19 mouse cellular contexts compared by ENCODE assay signal in the genomic region with DNA sequence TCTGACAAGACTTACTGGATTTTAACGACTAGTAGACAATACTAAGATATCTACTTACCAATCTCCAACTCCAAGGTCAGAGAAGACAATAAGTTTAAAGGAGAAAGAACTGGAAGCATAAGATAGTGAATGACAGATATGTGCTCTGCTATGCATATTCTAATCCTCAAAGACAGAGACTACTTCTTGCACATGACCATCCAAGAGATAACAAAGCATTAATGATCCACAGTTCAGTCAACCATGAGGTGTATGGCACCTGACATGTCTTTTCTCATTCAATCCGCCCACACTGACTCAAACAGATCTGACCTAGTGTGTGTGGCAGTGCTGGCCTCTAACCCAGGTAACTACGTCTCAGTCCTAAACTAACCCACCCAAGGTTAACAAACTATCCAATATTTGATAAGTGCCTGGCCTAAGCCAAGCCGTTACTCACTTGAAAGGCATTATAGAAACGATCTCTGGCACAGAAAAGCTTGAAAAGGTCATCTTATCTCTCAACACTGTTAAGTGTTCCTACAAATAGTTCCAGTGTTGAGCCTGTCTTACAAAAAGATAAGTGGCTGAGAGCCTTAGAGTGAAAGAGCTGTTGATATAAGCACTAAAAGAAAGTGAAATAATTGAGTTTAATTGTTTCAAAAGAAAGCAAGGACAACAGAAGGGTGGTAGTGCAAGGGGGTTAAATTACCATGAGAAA. TPM values are rescaled to one million over a fixed set of nuclear protein-coding genes. Genes with fewer than 3 reads are reported as not detected.
DNase-seq lines count a peak whose midpoint lies in the region; ATAC-seq and TF ChIP-seq lines count a peak whose summit lies in the region.
"Had no signal": no experiment of that assay in that cellular context is flagged by ENCODE, and none has a peak within 500 bp of the region (broad histone marks: within the 10 kb centered on the region; RNA-seq: fewer than 3 reads in every experiment).

No protein-coding gene starts in this region.

- 20% methylated on average over 5 of the region's 5 CpGs for WGBS in heart, embryonic 14.5 days
- WGBS in liver, embryonic 15.5 days (ENCODE audit: insufficient replicate concordance), result 17% methylated on average over 5 of the region's 5 CpGs
- WGBS in kidney, embryonic 15.5 days, result 74% methylated on average over 5 of the region's 5 CpGs
- 85% methylated on average over 5 of the region's 5 CpGs for WGBS in forebrain, embryonic 16.5 days

- no peaks in the 10 kb centered on the region for H3K27me3 ChIP-seq in G1E (ENCODE audit: insufficient read depth, low read length)
- H3K27me3 ChIP-seq in heart, embryonic 14.5 days (ENCODE audit: control insufficient read depth, insufficient read depth, low read length), result no peaks in the 10 kb centered on the region
- no peaks in the 10 kb centered on the region for H3K27me3 ChIP-seq in liver, embryonic 15.5 days
- H3K27me3 ChIP-seq in kidney, embryonic 15.5 days, result no peaks in the 10 kb centered on the region
- H3K27me3 ChIP-seq in forebrain, embryonic 16.5 days (replicated peaks; ENCODE audit: control insufficient read depth, insufficient read depth, low read length), result no peaks in the 10 kb centered on the region
- H3K27me3 ChIP-seq: embryonic facial prominence, embryonic 15.5 days; hindbrain, embryonic 12.5 days; limb, embryonic 13.5 days had no signal

- H3K4me3 ChIP-seq in G1E (ENCODE audit: low read depth, low read length), result no peak overlapping the region; the same call in 1 of the 2 replicates
- no peak overlapping the region for H3K4me3 ChIP-seq in heart, embryonic 14.5 days (ENCODE audit: control insufficient read depth in 1 of 2, insufficient read depth in 1 of 2, low read depth in 1 of 2, low read length in 2 of 2)
- no peak overlapping the region for H3K4me3 ChIP-seq in liver, embryonic 15.5 days (replicated peaks)
- no peak overlapping the region for H3K4me3 ChIP-seq in kidney, embryonic 15.5 days (replicated peaks)
- H3K4me3 ChIP-seq in forebrain, embryonic 16.5 days (replicated peaks; ENCODE audit: low read length), result no peak overlapping the region
- H3K4me3 ChIP-seq: embryonic facial prominence, embryonic 15.5 days; hindbrain, embryonic 12.5 days; limb, embryonic 13.5 days had no signal

- no peaks in the 10 kb centered on the region for H3K9me3 ChIP-seq in G1E (replicated peaks)
- no peaks in the 10 kb centered on the region for H3K9me3 ChIP-seq in heart, embryonic 14.5 days (ENCODE audit: control insufficient read depth, low read length)
- no peaks in the 10 kb centered on the region for H3K9me3 ChIP-seq in liver, embryonic 15.5 days (replicated peaks)
- no peaks in the 10 kb centered on the region for H3K9me3 ChIP-seq in kidney, embryonic 15.5 days (replicated peaks)
- H3K9me3 ChIP-seq in forebrain, embryonic 16.5 days (ENCODE audit: control insufficient read depth, low read length), result no peaks in the 10 kb centered on the region
- H3K9me3 ChIP-seq: embryonic facial prominence, embryonic 15.5 days; hindbrain, embryonic 12.5 days; limb, embryonic 13.5 days had no signal

- peak; percentile 14 for DNase-seq in G1E (ENCODE audit: low spot score)
- DNase-seq in c-Kit-positive CD71-positive TER-119-positive erythroid progenitor cells, embryonic 14.5 days (ENCODE audit: low spot score), result peak; percentile 44
- DNase-seq in layer of hippocampus, postnatal 25 days (ENCODE audit: extremely low spot score in 1 of 2, low spot score in 1 of 2), result no peak
- DNase-seq: adrenal gland, postnatal 36 days; cerebellum, adult 9-10 months; embryo, embryonic 11 days; retina, postnatal 1 day had no signal

- peaks cover 42% of the 10 kb centered on the region for H3K4me1 ChIP-seq in G1E (ENCODE audit: insufficient read depth, low read depth, low read length)
- peaks cover 2 to 22% of the 10 kb centered on the region in 2 experiments; a peak in 2 of 4 replicates for H3K4me1 ChIP-seq in heart, embryonic 14.5 days (ENCODE audit: control insufficient read depth in 2 of 2, insufficient read depth in 2 of 2, low read length in 2 of 2)
- H3K4me1 ChIP-seq in liver, embryonic 15.5 days (replicated peaks), result peaks cover 23% of the 10 kb centered on the region
- H3K4me1 ChIP-seq in kidney, embryonic 15.5 days, result no peaks in the 10 kb centered on the region
- no peaks in the 10 kb centered on the region for H3K4me1 ChIP-seq in forebrain, embryonic 16.5 days (replicated peaks; ENCODE audit: control insufficient read depth, insufficient read depth, low read length)
- H3K4me1 ChIP-seq: embryonic facial prominence, embryonic 15.5 days; hindbrain, embryonic 12.5 days; limb, embryonic 13.5 days had no signal

- TF ChIP-seq CTCF in G1E (IDR thresholded peaks at IDR 0.05; ENCODE audit: low read depth, low read length), result no peak

- peak overlapping the region; percentile 35; the same call in 1 of the 2 replicates for H3K4me2 ChIP-seq in heart, embryonic 14.5 days (ENCODE audit: low read length)
- H3K4me2 ChIP-seq in liver, embryonic 15.5 days, result peak overlapping the region; percentile 18
- no peak overlapping the region for H3K4me2 ChIP-seq in kidney, embryonic 15.5 days
- H3K4me2 ChIP-seq in forebrain, embryonic 16.5 days (ENCODE audit: low read length), result no peak overlapping the region
- H3K4me2 ChIP-seq: embryonic facial prominence, embryonic 15.5 days; hindbrain, embryonic 12.5 days; limb, embryonic 13.5 days had no signal

- peak overlapping the region; percentile 66 to 75 for H3K27ac ChIP-seq in heart, embryonic 14.5 days (replicated peaks in 1 of 2; ENCODE audit: control insufficient read depth in 1 of 2, insufficient read depth in 1 of 2, low read depth in 2 of 2, low read length in 2 of 2)
- peak overlapping the region; percentile 71 for H3K27ac ChIP-seq in liver, embryonic 15.5 days (replicated peaks)
- no peak overlapping the region for H3K27ac ChIP-seq in kidney, embryonic 15.5 days
- H3K27ac ChIP-seq in forebrain, embryonic 16.5 days (ENCODE audit: low read length), result no peak overlapping the region
- H3K27ac ChIP-seq: embryonic facial prominence, embryonic 15.5 days; hindbrain, embryonic 12.5 days; kidney, postnatal 0 days; limb, embryonic 13.5 days had no signal

- H3K36me3 ChIP-seq in G1E (replicated peaks), result peaks cover 24% of the 10 kb centered on the region
- H3K36me3 ChIP-seq in heart, embryonic 14.5 days (ENCODE audit: control insufficient read depth, insufficient read depth, low read length), result peaks cover 5% of the 10 kb centered on the region
- peaks cover 7% of the 10 kb centered on the region; the same call in 1 of the 2 replicates for H3K36me3 ChIP-seq in liver, embryonic 15.5 days (replicated peaks)
- no peaks in the 10 kb centered on the region; the same call in 1 of the 2 replicates for H3K36me3 ChIP-seq in kidney, embryonic 15.5 days
- peaks cover 2% of the 10 kb centered on the region; the same call in 1 of the 2 replicates for H3K36me3 ChIP-seq in forebrain, embryonic 16.5 days (ENCODE audit: control insufficient read depth, insufficient read depth)
- H3K36me3 ChIP-seq: embryonic facial prominence, embryonic 15.5 days; hindbrain, embryonic 12.5 days; limb, embryonic 13.5 days had no signal

- H3K9ac ChIP-seq in heart, embryonic 14.5 days (ENCODE audit: low read length), result no peak overlapping the region
- no peak overlapping the region for H3K9ac ChIP-seq in liver, embryonic 15.5 days
- H3K9ac ChIP-seq in kidney, embryonic 15.5 days, result no peak overlapping the region
- no peak overlapping the region for H3K9ac ChIP-seq in forebrain, embryonic 16.5 days (replicated peaks; ENCODE audit: low read depth, low read length)
- H3K9ac ChIP-seq: embryonic facial prominence, embryonic 15.5 days; hindbrain, embryonic 12.5 days; limb, embryonic 13.5 days had no signal

- ATAC-seq in G1E (ENCODE audit: extremely low read depth, insufficient number of reproducible peaks, low FRiP score, poor library complexity, severe bottlenecking), result peak; percentile 87
- no peak for ATAC-seq in heart, embryonic 14.5 days (ENCODE audit: insufficient number of reproducible peaks, insufficient read depth, low FRiP score, low read depth)
- ATAC-seq in liver, embryonic 15.5 days (ENCODE audit: insufficient read depth), result peak; percentile 83
- ATAC-seq in kidney, embryonic 15.5 days (replicated peaks; ENCODE audit: low FRiP score), result no peak
- no peak for ATAC-seq in forebrain, embryonic 16.5 days
- ATAC-seq: forebrain, embryonic 14.5 days; inflammation-experienced regulatory T-cells, adult 6 months; lung, postnatal 0 days; midbrain, embryonic 16.5 days had no signal

RNA-seq across cellular contexts. Expression of a gene that starts 20.4 kb away (rescaled TPM):
- total RNA-seq in G1E (2014; fragmentation: Nextera tagmentation), result 30.8 and 57.6 TPM in 2 replicates
- 54.6 and 55.0 TPM in 2 replicates for total RNA-seq in G1E (2017)
- 32.0 and 35.9 TPM in 2 replicates for polyA plus RNA-seq in G1E (2012)
- polyA plus RNA-seq in heart, embryonic 14.5 days (2014; fragmentation: Nextera tagmentation; extraction: Ambion mirVana), result 58.6 and 68.1 TPM in 2 replicates
- 26.7 and 28.3 TPM in 2 replicates for polyA plus RNA-seq in liver, embryonic 15.5 days (2015; fragmentation: Nextera tagmentation; extraction: Ambion mirVana)
- polyA plus RNA-seq in kidney, embryonic 15.5 days (2015; fragmentation: Nextera tagmentation; extraction: Ambion mirVana), result 35.8 and 38.8 TPM in 2 replicates
- 29.2 and 32.2 TPM in 2 replicates for polyA plus RNA-seq in forebrain, embryonic 16.5 days (2015; fragmentation: Nextera tagmentation; extraction: Ambion mirVana)
- total RNA-seq in layer of hippocampus, postnatal 25 days (2021), result 10 to 100 TPM; 33.8 to 37.6 TPM

RNA-seq across cellular contexts. Expression of a gene that starts 20.5 kb away (rescaled TPM):
- total RNA-seq in G1E (2014; fragmentation: Nextera tagmentation) (21.4 and 25.9 TPM in 2 replicates), G1E (2017) (32.4 and 35.3 TPM in 2 replicates)
- polyA plus RNA-seq in G1E (2012), result 4.9 and 6.0 TPM in 2 replicates
- 31.6 and 32.5 TPM in 2 replicates for polyA plus RNA-seq in heart, embryonic 14.5 days (2014; fragmentation: Nextera tagmentation; extraction: Ambion mirVana)
- polyA plus RNA-seq in liver, embryonic 15.5 days (2015; fragmentation: Nextera tagmentation; extraction: Ambion mirVana), result 18.4 and 19.5 TPM in 2 replicates
- polyA plus RNA-seq in kidney, embryonic 15.5 days (2015; fragmentation: Nextera tagmentation; extraction: Ambion mirVana), result 23.3 and 26.0 TPM in 2 replicates
- 36.9 and 37.1 TPM in 2 replicates for polyA plus RNA-seq in forebrain, embryonic 16.5 days (2015; fragmentation: Nextera tagmentation; extraction: Ambion mirVana)
- total RNA-seq in layer of hippocampus, postnatal 25 days (2021), result 10 to 100 TPM; 20.8 to 21.7 TPM

Comparison
In these comparisons a context has a peak if more than half of its experiments do, and no peak if none do; other contexts are left out.
1. ATAC-seq: peak in G1E (single experiment) and liver, embryonic 15.5 days (single experiment); none in heart, embryonic 14.5 days (single experiment), kidney, embryonic 15.5 days (single experiment) and forebrain, embryonic 16.5 days (single experiment).
2. DNase-seq: peak in G1E (single experiment) and c-Kit-positive CD71-positive TER-119-positive erythroid progenitor cells, embryonic 14.5 days (single experiment); none in layer of hippocampus, postnatal 25 days (0 of 2).
3. H3K27ac ChIP-seq: peak in heart, embryonic 14.5 days (2 of 2) and liver, embryonic 15.5 days (single experiment); none in kidney, embryonic 15.5 days (single experiment) and forebrain, embryonic 16.5 days (single experiment).
4. H3K4me2 ChIP-seq: peak in heart, embryonic 14.5 days (single experiment) and liver, embryonic 15.5 days (single experiment); none in kidney, embryonic 15.5 days (single experiment) and forebrain, embryonic 16.5 days (single experiment).